Mouse (Mus musculus): ENCODE measurements around the gene Tmeff1.

The Tmeff1 gene

GRCm38 (mm10) chr4:48636831-48637230, 51.9 kb downstream of the Tmeff1 start:
- CTCF ChIA-PET, result no interaction called here
- POLR2A ChIA-PET, result interaction anchor here in 2 of 4 experiments (0.8 to 1.7 kb wide), 7 partner anchors 9 to 1006 kb away, joined by 3 to 7 read pairs (median 3); partner anchors contain the start of gene Tmeff1 (in 1 of the 2)

- CTCF ChIA-PET, result interaction anchor here in 1 of 4 experiments (0.6 kb wide), 2 partner anchors 9 to 16 kb away, joined by 3 to 7 read pairs; no protein-coding TSS in a partner anchor
- POLR2A ChIA-PET, result interaction anchor here in 3 of 4 experiments (1.0 to 1.7 kb wide), 8 partner anchors 10 to 93 kb away, joined by 3 to 7 read pairs (median 4); no protein-coding TSS in a partner anchor
Observed at GRCm38 (mm10) chr4:48638132-48638531, 53.2 kb downstream of the Tmeff1 start.

DNA sequence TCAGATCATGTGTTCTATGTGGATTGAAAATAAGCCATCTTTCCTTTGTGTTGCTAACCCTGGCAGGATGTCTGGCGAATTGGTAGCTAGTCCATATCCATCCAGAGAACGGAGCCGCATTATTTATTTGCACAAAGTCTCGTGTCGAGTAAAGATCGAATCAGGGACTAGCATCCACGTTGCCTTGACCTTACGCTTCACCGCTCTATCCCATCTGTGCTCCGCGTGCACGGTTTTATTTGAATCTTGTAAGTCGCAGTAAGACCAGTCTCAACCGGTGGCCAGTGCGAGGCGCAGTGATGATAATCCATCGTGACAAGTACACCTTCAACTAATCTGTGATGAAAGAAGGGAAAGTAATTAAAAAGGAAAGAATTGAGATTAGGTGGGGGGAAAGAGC, 54.5 kb downstream of the Tmeff1 start:
- CTCF ChIA-PET, result no interaction called here

GRCm38 (mm10) chr4:48643801-48644200, 58.8 kb downstream of the Tmeff1 start:
- CTCF ChIA-PET, result no interaction called here
- POLR2A ChIA-PET, result interaction anchor here in 3 of 4 experiments (1.0 to 2.1 kb wide), 6 partner anchors 11 to 103 kb away, joined by 3 to 9 read pairs (median 5); no protein-coding TSS in a partner anchor

More for the DNA sequence above, 54.5 kb downstream of the Tmeff1 start:
- POLR2A ChIA-PET, result interaction anchor here in 2 of 4 experiments (1.1 to 1.3 kb wide), 4 partner anchors 12 to 54 kb away, joined by 3 read pairs; partner anchors contain the start of gene Tmeff1 (in 1 of the 2)

- POLR2A ChIA-PET, result interaction anchor here in 2 of 4 experiments (0.7 kb wide), 2 partner anchors 11 to 45 kb away, joined by 3 read pairs; no protein-coding TSS in a partner anchor
Observed at GRCm38 (mm10) chr4:48646143-48646542, 61.2 kb downstream of the Tmeff1 start.

GRCm38 (mm10) chr4:48650617-48651360, 65.8 kb downstream of the Tmeff1 start:
- POLR2A ChIA-PET, result interaction anchor here in 3 of 4 experiments (0.6 to 2.6 kb wide), 14 partner anchors 10 to 139 kb away, joined by 3 to 15 read pairs (median 4); partner anchors contain the start of gene Tmeff1 (in 2 of the 3)
- CTCF ChIA-PET, result no interaction called here

More at GRCm38 (mm10) chr4:48646143-48646542, 61.2 kb downstream of the Tmeff1 start:
- CTCF ChIA-PET, result interaction anchor here in 2 of 4 experiments (0.6 to 0.7 kb wide), 2 partner anchors 8 to 165 kb away, joined by 4 to 7 read pairs; no protein-coding TSS in a partner anchor

GRCm38 (mm10) chr4:48654118-48654517, 69.1 kb downstream of the Tmeff1 start:
- POLR2A ChIA-PET, result no interaction called here

GRCm38 (mm10) chr4:48656530-48656929, 71.6 kb downstream of the Tmeff1 start:
- ChIA-PET CTCF (interaction anchor here in 2 of 4 experiments (0.6 to 1.2 kb wide), 2 partner anchors 21 to 24 kb away, joined by 3 to 8 read pairs; no protein-coding TSS in a partner anchor), POLR2A (interaction anchor here in 1 of 4 experiments (0.6 to 1.1 kb wide), 4 partner anchors 9 to 65 kb away, joined by 3 to 5 read pairs (median 3); no protein-coding TSS in a partner anchor)

More at GRCm38 (mm10) chr4:48654118-48654517, 69.1 kb downstream of the Tmeff1 start:
- CTCF ChIA-PET, result interaction anchor here in 1 of 4 experiments (0.6 kb wide), 1 partner anchor 16 kb away, joined by 3 read pairs; no protein-coding TSS in a partner anchor

- ChIA-PET CTCF (no interaction called here), POLR2A (interaction anchor here in 2 of 4 experiments (1.0 to 1.5 kb wide), 3 partner anchors 8 to 15 kb away, joined by 3 to 4 read pairs (median 4); no protein-coding TSS in a partner anchor)
Observed at GRCm38 (mm10) chr4:48660144-48660543, 75.2 kb downstream of the Tmeff1 start.

DNA sequence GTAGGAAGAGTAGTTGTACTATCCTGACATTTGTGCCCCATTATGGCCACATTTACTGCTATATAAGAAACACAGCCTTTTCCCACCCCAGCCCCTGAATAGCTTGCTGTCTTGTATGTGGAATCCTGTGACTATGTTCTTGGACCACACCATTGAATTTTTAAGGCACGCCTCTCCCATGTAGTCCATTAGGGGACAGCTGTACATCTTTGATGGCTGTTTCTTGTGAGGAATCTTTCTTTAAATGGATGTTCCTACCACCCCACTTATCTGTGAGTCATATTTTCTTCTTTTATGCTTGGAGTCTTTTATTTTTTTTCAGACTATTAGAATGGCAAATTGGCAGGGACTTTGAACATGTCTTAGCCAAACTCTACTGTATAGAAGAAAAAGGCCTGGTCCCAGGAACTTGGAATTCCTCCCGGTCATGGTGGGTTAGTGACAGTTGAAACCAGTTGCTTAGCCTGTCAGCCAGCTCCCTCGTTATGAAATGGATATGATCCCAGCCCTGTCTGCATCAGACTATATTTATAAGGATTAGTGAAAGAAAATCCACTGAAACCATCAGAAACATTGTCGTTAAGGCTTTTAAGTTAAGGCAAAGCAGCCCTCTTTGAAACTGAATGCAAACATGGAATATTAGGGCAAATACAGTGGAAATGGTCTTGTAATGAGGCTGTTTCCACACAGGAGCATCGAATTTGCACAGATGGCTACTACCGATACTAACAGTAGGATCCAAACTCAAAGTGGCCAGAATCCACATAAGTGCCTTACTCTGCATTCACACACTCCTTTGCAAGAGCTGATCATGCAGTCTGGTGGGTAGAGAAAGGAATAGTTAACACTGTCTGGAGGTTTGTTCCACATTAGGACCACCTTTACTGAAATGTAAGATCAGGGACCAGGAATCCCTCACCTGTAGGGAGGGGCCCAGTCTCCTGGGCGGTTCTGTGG, 75.9 kb downstream of the Tmeff1 start:
- CTCF ChIA-PET, result interaction anchor here in 1 of 4 experiments (1.2 kb wide), 1 partner anchor 9 kb away, joined by 3 read pairs; no protein-coding TSS in a partner anchor

DNA sequence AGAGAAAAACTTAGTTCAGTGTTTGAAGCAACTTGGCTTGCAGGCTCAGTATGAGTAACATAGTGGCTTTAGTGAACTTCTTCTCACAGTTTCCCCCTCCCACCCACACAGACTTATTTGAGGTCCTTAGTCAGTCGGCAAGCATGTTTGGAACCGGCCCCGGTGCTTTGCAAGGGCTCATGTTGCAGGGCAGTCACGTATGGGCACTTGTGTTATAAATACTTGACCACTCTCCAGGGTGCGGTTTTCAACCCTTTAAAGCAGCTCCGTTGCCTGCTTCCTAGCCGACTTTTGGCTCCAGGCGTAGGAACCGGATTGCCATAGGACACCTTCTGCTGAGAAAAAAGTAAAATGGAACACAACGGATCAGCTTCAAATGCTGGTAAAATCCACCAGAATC, 78.3 kb downstream of the Tmeff1 start, which contains the start of gene Cavin4:
Gene Cavin4 (plus strand): TSS at position 244 of the 400 bp plus-strand sequence.
- CTCF ChIA-PET, result no interaction called here
- POLR2A ChIA-PET, result interaction anchor here in 3 of 4 experiments (0.6 to 2.4 kb wide), 3 partner anchors 8 to 102 kb away, joined by 3 to 8 read pairs (median 4); no protein-coding TSS in a partner anchor

More for the DNA sequence above, 75.9 kb downstream of the Tmeff1 start:
- POLR2A ChIA-PET, result interaction anchor here in 3 of 4 experiments (0.9 to 2.4 kb wide), 6 partner anchors 9 to 38 kb away, joined by 3 to 8 read pairs (median 4); no protein-coding TSS in a partner anchor

DNA sequence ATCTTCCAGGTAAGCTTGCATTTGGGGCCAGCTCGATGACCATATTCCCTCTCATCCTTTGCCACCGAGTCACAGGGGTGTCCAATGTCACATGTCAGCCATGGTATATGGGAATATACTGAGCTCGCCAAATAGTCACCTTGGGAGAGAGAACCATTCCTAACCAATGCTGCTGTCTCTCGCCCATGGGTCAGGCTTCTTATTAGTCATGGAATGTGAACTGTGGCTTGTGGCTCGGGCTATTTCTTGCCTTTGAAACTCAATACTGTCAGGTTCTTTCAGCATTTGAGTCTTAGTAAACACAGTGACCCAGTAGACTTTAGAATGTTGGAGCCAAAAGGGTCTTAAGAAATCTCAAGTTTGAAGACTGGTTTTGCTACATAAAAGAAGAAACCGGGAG, 79.0 kb downstream of the Tmeff1 start:
- ChIA-PET CTCF (no interaction called here), POLR2A (no interaction called here)

- ChIA-PET CTCF (interaction anchor here in 1 of 4 experiments (0.6 kb wide), 1 partner anchor 12 kb away, joined by 9 read pairs; no protein-coding TSS in a partner anchor), POLR2A (interaction anchor here in 1 of 4 experiments (1.4 to 2.6 kb wide), 3 partner anchors 9 to 238 kb away, joined by 4 to 10 read pairs (median 4); no protein-coding TSS in a partner anchor)
Observed at GRCm38 (mm10) chr4:48667279-48667678, 82.3 kb downstream of the Tmeff1 start.

DNA sequence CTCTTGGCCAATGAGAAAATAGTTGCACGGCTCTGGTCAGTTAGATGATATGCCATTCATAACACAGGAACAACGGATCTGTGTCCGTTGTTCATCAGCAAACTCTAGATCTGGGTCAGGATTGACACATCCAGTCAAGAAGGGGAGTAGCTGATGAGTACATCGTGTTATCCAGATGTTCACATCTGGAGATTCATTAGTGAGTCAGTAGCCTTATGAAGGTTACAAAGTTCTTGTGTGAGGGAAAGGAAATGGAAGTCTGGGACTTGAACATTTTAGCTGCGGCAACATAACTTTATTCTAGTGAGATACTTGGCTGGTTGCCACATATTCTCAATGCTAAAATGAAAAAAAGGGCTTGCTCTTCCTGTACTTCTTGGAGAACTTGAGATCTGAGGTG, 87.9 kb downstream of the Tmeff1 start:
- ChIA-PET POLR2A (interaction anchor here in 2 of 4 experiments (1.0 to 2.0 kb wide), 3 partner anchors 8 to 11 kb away, joined by 3 to 8 read pairs (median 5); partner anchors contain the start of gene Cavin4 (in 1 of the 2)), CTCF (interaction anchor here in 1 of 4 experiments (0.6 to 1.1 kb wide), 2 partner anchors 8 to 41 kb away, joined by 4 to 6 read pairs; no protein-coding TSS in a partner anchor)

- POLR2A ChIA-PET, result no interaction called here
Observed at GRCm38 (mm10) chr4:48674412-48674811, 89.4 kb downstream of the Tmeff1 start.

GRCm38 (mm10) chr4:48676570-48677185, 91.7 kb downstream of the Tmeff1 start:
- POLR2A ChIA-PET, result interaction anchor here in 1 of 4 experiments (0.6 to 1.7 kb wide), 7 partner anchors 9 to 92 kb away, joined by 3 to 7 read pairs (median 4); partner anchors contain the start of gene Tmeff1
- CTCF ChIA-PET, result interaction anchor here in 1 of 4 experiments (0.6 kb wide), 1 partner anchor 259 kb away, joined by 3 read pairs; no protein-coding TSS in a partner anchor

More at GRCm38 (mm10) chr4:48674412-48674811, 89.4 kb downstream of the Tmeff1 start:
- CTCF ChIA-PET, result no interaction called here

GRCm38 (mm10) chr4:48677276-48677675, 92.3 kb downstream of the Tmeff1 start:
- CTCF ChIA-PET, result interaction anchor here in 1 of 4 experiments (0.6 kb wide), 3 partner anchors 21 to 259 kb away, joined by 3 to 12 read pairs (median 8); no protein-coding TSS in a partner anchor
- POLR2A ChIA-PET, result interaction anchor here in 1 of 4 experiments (0.6 to 1.7 kb wide), 5 partner anchors 10 to 90 kb away, joined by 3 to 7 read pairs (median 5); no protein-coding TSS in a partner anchor

All from embryonic stem cell, embryonic (primary cell).